ENCODE assay signal across 12 mouse cellular contexts in the genomic region with DNA sequence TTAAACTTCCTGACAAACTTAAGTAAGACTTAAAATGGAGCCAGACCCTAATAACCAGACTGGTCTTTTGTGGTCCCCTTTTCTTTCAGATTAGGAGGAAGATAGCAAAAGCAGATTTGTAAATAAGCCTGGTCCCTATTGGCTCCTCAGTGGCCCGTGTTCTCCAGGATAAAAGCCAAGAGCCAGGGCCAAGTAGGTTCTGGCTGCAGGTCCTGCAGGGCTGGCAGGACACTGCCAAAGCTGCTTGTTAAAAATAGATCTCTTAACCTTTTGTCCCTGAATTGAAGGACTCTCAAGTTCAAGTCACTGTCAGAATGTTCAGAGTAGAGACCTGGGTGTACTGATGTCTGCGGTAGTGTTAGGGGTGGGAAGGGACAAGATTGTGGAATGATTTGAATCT. TPM values are rescaled to one million over a fixed set of nuclear protein-coding genes. Genes with fewer than 3 reads are reported as not detected.
A peak's percentile ranks its signal among the peaks of the same experiment; 100 is the strongest.
DNase-seq lines count a peak whose midpoint lies in the region.
"Had no signal": no experiment of that assay in that cellular context is flagged by ENCODE, and none has a peak within 500 bp of the region (broad histone marks: within the 10 kb centered on the region; RNA-seq: fewer than 3 reads in every experiment).

No protein-coding gene starts in this region.

- peak; percentile 56 for DNase-seq in adrenal gland, adult 2 months
- no peak for DNase-seq in adrenal gland, adult 18-20 months (ENCODE audit: low spot score in 2 of 2)
- peak; percentile 43 to 44 for DNase-seq in lung, adult 18-20 months
- no peak for DNase-seq in lung, postnatal 4 days
- DNase-seq in gastrocnemius, postnatal 14 days, result peak; percentile 61
- DNase-seq in heart, postnatal 4 days, result peak; percentile 66
- no peak for DNase-seq in right cerebral cortex, postnatal 36 days (ENCODE audit: low spot score in 2 of 2)
- DNase-seq in yolk sac, embryonic 10.5 days (ENCODE audit: low spot score), result no peak
- DNase-seq: right cerebral cortex, postnatal 14 days; thymus, adult 18-20 months had no signal

- intact Hi-C loops in gastrocnemius, postnatal 14 days (cut with DNase I; ENCODE audit: low total_unique reads), result no loop called here

RNA-seq across cellular contexts. Expression of a gene that starts 21.0 kb away (rescaled TPM):
- total RNA-seq in adrenal gland, adult 2 months (2021), result 10 to 100 TPM; 26.0 to 34.5 TPM
- 7.4 and 15.8 TPM in 2 replicates for polyA plus RNA-seq in adrenal gland, adult 2 months (2012; rRNA removed)
- total RNA-seq in adrenal gland, adult 18-20 months (2021), result 10 to 100 TPM; 34.2 to 37.8 TPM
- under 1 TPM; 0.16 to 0.18 TPM for total RNA-seq in gastrocnemius, postnatal 14 days (2021)
- 1 to 10 TPM; 1.3 to 1.9 TPM for total RNA-seq in heart, postnatal 4 days (2021)
- total RNA-seq: MEL had no signal
- polyA plus RNA-seq: erythroblast, embryonic 14.5 days had no signal

Comparison
In these comparisons a context has a peak if more than half of its experiments do, and no peak if none do; other contexts are left out.
1. DNase-seq: peak in adrenal gland, adult 2 months (single experiment), lung, adult 18-20 months (2 of 2), gastrocnemius, postnatal 14 days (single experiment) and heart, postnatal 4 days (single experiment); none in adrenal gland, adult 18-20 months (0 of 2), lung, postnatal 4 days (0 of 2), right cerebral cortex, postnatal 36 days (0 of 2) and yolk sac, embryonic 10.5 days (single experiment).
2. RNA of a gene that starts 21.0 kb away (total RNA-seq): 34.2 to 37.8 TPM in adrenal gland, adult 18-20 months and 26.0 to 34.5 TPM in adrenal gland, adult 2 months; 1.3 to 1.9 TPM in heart, postnatal 4 days and 0.16 to 0.18 TPM in gastrocnemius, postnatal 14 days; every median in the first group is over 4 times any median in the second.